Mouse (Mus musculus): ENCODE data around the gene Tmem132a.

The Tmem132a gene

GRCm38 (mm10) chr19:10878201-10878837, 8.6 kb upstream of the Tmem132a start:
- WGBS, result 53% methylated on average over 7 of the region's 7 CpGs

- 82% methylated on average over 14 of the region's 14 CpGs for WGBS
These were observed 1.7 kb upstream of the Tmem132a start for GRCm38 (mm10) chr19:10871328-10871961.

DNA sequence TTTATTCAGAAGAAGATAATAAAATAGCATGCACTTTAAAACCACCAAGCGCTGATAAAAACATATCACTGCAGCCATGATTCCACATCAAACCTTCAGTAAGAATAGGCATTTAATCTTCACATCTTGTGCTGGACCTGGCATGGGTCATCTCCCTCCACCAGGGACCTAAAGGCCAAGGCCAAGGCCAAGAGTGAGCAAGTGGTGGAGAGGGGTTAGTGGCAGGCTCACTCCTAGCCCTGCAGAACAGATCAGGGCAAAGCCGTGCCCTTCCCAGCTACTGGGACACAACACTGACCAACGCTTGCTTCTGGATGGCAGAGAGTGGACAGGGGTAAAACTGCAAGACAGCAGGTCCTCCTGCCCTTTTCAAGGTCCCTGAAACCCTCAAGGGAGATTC, 936 bp upstream of the Tmem132a start:
- WGBS, result 85% methylated on average over 3 of the region's 3 CpGs

- under 1% methylated on average over 43 of the region's 43 CpGs for WGBS
These were observed 377 bp downstream of the Tmem132a start for GRCm38 (mm10) chr19:10869241-10869885.

DNA sequence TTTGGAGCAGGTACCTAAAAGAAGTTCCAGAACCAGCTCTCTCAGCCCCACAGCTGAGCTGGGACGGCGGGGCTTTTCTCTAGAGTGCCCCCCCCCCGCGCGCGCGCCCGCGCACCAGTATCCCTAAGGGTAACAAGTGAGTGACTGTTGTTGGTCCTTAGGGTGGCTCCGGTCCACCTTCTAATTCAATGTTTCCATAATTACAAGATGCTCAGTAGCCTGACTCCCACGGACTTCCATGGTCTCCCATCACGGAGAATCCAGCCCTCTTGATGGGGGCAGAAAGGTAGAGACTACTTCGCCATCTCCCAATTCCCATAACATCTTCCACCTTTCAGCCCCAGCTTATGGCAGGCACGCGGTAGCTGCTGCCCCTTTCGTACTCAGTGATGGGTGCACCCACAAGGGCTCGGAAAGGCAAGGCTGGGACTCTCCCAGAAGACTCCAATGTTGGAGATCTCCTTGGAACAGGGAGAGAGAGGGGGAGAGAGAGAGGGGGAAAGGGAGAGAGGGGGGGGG, 1.1 kb downstream of the Tmem132a start:
- WGBS, result 2% methylated on average over 17 of the region's 17 CpGs

DNA sequence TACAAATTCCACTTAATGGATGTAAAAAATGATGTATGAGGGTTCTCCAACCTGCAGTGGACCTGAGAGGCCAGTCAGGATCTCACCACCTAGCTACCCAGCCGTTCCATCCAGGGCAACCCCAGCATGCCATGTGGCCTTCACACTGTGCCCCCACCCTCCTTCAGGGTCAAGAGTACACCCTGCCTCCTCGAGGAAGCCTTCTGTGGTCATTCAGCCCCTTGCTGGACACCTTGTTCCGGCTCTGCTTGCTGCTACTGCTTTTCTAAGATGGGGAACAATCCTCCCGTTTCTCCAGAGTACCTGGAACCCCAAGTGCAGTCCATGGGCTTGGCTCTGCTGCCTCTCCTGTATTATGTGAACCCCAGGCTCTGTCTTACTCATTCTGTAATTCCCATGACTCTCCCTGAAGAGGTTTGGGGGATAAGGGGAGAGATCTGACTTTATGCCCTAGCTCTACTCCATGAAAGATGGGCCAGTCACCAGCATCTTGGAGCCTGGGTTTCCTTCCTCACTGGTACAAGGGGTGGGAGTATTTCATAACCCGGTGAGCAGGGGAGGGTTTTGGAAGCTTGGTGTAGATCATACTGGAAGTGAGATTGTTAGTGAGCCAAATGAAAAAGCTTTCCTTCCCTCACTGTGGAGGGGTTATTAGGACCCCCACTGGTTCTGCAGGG, 1.7 kb downstream of the Tmem132a start:
- WGBS, result 26% methylated on average over 5 of the region's 5 CpGs

GRCm38 (mm10) chr19:10866351-10866750, 3.4 kb downstream of the Tmem132a start:
- WGBS, result 91% methylated on average over 13 of the region's 13 CpGs

DNA sequence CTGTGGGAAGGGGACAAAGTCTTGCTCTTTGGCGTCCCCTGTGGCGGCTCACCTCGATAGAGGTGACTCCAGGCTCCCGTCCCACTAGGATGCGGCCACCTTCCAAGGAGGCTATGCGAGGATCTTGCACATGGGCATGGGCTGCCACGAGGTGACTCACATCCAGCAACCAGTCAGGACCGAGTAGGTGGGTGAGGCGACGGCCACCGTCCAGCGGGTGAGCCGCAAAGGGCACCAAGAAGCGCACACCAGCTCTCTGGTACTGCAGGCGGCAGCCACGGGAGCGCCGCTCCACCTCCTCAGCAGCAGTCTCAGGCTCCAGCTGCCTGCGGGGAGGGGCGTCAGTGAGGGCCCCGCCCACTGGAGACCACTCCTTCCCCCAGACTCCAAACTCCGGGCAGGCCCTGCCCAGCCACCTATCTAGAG, 9.7 kb downstream of the Tmem132a start:
- WGBS, result 48% methylated on average over 22 of the region's 22 CpGs

DNA sequence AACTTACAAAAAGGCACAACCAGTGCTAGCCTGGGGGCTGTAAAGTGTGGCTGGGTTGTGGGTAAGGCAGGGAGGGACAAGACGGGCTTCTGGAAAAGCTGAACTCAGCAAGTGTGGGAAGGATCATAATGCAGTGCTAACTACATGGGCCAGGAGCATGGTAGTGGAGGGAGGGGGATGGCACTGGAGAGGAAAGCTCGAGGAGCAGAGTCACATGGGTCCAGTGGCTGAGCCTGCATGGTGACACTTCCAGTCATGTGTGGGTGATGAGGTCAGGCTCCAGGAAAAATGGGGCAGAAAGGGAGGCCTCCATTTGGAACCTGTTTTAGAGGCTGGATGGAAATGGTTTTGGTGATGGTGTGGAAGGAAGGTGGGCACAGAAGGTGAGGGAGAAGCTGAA, 13.2 kb downstream of the Tmem132a start:
- WGBS, result 21% methylated on average over 2 of the region's 2 CpGs

DNA sequence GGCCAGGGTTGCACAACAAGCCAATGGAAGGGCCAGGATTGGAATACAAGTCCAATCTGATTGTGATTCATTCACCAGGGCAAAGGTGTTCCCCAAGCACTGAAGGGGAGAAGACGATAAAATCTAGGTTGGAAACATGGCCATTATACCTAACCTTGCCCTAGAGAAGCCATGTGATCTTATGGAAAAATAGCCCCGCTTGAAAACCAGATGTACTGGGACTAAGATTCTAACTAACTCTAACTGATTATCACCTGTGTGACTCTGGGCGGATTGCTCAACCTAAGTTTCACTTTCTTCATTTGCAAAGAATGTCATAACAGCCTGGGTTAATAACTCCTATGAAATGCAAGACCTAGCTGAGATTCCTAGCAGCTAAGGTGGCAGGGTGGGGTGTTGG, 14.3 kb downstream of the Tmem132a start:
- WGBS, result 91% methylated on average over 3 of the region's 3 CpGs

GRCm38 (mm10) chr19:10847311-10848087, 22.2 kb downstream of the Tmem132a start:
- WGBS, result 50% methylated on average over 3 of the region's 3 CpGs

DNA sequence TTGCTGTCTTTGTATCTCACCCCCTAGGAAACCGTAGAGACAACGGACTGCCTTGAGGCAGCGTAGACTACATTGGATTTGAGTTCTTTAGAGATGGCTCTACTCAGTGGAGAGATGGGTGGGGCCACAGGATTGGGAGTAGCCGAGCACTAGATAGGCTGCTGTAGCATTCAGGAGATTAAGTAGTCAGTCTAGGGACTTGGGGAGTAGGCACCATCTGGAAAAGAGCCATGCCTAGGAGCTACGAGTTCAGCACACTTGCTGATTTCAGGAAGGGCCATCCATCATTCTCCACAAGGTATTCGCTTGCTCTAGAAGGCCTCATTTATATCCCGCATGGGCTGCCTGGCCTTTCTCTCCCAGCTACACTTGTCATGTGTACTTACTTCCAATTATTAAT, 23.6 kb downstream of the Tmem132a start:
- WGBS, result 80% methylated on average over 7 of the region's 7 CpGs

DNA sequence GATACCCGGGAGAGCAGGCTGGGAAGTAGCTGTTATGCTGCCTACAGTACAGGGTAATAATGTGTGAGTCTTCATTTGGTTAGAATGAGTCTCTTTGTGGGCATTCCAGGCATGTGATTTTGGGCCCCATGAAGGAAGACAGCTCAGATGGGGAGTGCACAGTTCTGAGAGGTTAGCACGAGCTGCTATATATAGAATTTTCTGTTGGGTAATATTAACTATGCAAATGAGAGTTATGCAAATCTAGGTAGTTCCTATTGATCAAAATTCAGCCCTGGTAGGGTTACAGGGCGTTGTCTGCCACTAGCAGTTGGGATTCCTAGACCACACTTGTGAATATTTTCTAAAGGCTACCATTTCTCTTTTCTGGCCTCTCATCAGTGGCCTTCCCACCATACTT, 24.3 kb downstream of the Tmem132a start:
- WGBS, result 78% methylated on average over 3 of the region's 3 CpGs

GRCm38 (mm10) chr19:10844206-10844605, 25.5 kb downstream of the Tmem132a start:
- 88% methylated on average over 5 of the region's 5 CpGs for WGBS

DNA sequence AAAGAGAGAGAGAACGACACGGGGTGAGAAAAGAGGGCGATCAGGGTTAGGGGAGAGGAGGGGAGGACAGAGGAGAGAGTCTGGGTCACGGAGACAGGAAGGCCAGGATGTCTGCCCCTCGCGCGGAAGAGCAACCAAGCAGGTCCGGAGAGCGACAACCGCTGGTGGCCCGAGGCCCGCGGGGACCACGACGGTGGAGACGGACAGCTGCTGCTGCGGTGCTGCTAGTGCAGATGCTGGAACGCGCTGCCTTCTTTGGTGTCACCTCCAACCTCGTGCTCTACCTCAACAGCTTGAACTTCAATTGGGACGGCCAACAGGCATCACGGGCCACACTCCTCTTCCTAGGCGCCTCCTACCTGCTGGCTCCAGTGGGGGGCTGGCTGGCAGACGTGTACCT, 26.8 kb downstream of the Tmem132a start:
- WGBS, result 68% methylated on average over 24 of the region's 24 CpGs

GRCm38 (mm10) chr19:10841721-10842626, 27.8 kb downstream of the Tmem132a start:
- whole genome bisulfite sequencing, result 79% methylated on average over 16 of the region's 16 CpGs

- WGBS, result 82% methylated on average over 15 of the region's 15 CpGs
These were observed 30.5 kb downstream of the Tmem132a start, which contains the start of gene Slc15a3 for GRCm38 (mm10) chr19:10839010-10839892. Gene Slc15a3 (plus strand): TSS chr19:10839727.

- 77% methylated on average over 3 of the region's 3 CpGs for WGBS
These were observed 34.1 kb downstream of the Tmem132a start for GRCm38 (mm10) chr19:10835671-10836070.

DNA sequence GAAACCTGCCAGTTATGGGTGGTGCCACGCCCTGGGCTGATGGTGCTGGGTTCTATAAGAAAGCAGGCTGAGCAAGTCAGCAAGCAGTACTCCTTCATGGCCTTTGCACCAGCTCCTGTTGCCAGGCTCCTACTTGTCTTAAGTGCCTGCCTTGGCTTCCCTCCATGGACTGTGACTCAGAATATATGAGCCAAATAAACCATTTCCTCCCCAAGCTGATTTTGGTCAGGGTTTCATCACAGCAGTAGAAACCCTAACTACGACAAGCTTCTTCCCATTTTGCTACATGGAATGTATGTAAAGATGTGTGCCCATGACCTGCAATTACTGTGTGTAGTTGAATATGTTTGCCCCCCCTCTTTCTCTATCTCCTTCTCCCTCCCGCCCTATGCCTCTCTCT, 36.1 kb downstream of the Tmem132a start:
- 81% methylated on average over 3 of the region's 3 CpGs for WGBS
